Mouse (Mus musculus): ENCODE measurements around the gene Zfp26.

The Zfp26 gene

DNA sequence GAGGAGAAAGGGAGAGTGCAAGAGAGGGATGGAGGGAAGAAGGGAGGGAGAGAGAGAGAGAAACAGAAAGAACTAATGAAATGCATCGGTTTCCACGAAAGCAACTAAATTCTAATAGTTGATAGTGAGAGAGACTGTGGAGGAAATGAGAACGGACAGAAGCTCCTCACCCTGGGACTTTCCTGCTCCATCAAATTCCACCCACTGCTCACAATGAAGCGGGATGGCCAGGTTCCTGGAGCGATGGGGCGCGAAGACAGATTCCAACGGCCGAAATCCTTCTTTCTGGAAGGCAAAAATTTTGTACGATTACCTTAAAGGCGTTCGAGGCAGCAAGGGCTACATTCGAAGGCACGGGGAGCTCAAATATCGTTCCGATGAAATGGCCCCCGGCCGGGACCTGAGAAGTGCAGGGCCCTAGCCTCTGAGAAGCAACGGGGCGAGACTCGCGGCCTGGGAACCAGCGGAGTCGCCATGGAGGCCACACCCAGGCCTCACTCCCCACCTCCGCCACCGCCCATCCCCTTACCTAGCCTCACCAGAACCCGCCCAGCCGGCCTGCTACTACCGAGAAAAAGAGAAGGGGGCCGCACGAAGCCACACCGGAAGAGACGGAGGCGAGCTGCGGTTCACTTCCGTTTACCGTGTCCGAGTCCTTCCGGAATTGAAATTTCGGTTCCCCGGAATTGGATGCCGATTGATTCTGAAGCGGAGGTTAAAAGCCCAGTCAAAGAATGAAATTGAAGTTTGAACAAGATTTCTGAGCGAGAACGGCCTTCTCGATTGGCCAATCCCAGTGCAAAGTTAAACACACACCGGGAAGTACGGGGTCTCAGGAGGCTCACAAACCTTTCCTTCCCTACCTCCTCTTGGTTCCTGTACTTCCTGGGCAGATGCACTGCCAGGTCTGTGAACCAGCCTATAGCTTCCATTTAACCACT is at the start of gene Zfp26:
TSS of gene Zfp26 (minus strand) at position 786 of the 941 bp plus-strand sequence.
- DNase-seq (ENCODE audit: extremely low spot score, low read depth, low spot score): peak; percentile 61

DNA sequence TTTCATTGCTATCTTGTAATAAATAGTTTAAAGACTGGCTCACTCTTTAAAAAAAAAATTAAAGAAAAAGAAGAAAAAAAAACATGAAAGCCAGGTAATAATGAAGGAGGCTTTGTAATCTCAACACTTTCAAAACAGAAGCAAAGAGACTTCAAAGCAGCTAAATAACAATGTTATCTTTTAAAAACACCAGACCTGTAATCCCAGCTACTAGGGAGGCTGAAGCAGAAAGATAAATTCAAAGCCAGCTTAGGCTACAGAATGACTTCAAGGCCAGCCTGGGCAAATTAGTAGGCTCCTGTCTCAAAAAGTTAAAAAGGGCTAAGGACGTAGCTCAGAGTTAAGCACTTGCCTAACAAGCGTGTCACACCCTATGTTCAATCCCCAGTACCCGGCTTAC is 49.7 kb upstream of the Zfp26 start:
- no peak for DNase-seq (ENCODE audit: extremely low spot score, low read depth, low spot score)

DNA sequence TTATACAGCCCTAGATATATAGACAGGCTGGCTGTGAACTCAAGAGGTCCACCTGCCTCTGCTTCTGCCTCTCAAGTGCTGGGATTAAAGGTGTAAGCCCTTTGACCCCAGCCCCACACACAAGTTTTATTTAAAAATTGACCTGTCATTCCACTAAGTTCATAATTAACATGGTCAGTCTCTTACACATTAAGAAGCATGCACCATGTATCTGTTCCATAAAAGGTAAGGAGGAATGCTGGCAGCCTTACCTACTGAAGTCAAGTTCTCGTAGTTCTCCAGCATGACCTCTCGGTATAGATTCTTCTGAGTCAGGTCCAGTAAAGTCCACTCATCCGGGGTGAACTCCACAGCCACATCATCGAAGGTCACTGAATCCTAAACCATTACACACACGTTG is 44.8 kb upstream of the Zfp26 start:
- DNase-seq (ENCODE audit: extremely low spot score, low read depth, low spot score): no peak

DNA sequence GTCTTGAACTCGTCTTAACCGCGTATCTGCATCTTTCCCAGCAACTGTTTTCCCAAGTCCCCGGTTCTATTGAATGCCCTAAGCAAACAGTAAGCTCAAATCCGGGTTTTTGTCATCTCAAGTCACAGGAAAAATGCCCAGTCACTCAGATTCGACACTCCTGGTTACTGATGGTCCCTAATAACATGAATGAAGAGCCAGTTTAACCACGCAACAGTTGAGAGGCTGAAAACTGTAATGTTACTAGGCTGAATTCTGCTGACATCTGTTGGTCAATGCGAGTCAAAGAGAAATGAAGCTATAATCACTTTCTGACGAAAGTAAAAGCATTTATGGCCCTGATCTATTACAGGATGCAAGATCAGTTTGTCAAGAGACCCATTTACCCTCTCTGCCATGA is 33.3 kb upstream of the Zfp26 start:
- no peak for DNase-seq (ENCODE audit: extremely low spot score, low read depth, low spot score)

DNA sequence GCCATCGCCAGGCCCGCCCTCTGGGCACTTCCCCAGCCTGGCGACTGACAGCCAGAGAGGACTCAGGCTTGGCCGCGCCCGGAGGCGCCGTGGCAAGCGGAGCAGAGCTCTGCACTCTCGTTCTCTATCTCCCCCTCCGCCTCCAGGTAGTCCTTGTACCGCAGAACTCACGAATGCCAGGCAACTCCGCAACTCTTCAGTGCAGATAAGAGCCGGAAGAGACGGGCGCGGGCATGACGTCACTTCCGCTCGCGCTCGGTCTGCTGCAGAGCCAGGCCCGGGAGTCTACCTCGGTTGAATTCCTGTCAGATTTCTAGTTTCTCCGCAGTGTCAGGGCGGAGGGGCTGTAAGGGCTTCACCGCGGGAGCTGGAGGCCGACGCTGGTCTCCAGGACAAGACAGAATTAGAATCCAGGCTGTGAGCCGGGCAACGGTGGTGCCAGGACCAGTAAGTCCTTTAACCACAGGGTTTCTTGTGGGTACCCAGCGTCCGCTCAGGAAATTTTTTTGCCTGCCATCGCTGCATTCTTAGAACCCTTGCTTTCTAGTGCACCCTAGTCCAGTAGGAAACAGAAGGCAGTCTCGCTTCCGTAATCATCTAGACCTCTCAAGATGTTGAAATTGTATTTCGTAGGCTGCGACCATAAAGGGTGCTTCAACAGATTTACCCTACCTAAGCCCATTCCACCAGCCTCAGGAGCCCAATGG is 32.7 kb upstream of the Zfp26 start, which contains the start of gene Zfp426:
TSS of gene Zfp426 (minus strand) at position 220 of the 707 bp plus-strand sequence.
- peak; percentile 73 for DNase-seq (ENCODE audit: extremely low spot score, low read depth, low spot score)

DNA sequence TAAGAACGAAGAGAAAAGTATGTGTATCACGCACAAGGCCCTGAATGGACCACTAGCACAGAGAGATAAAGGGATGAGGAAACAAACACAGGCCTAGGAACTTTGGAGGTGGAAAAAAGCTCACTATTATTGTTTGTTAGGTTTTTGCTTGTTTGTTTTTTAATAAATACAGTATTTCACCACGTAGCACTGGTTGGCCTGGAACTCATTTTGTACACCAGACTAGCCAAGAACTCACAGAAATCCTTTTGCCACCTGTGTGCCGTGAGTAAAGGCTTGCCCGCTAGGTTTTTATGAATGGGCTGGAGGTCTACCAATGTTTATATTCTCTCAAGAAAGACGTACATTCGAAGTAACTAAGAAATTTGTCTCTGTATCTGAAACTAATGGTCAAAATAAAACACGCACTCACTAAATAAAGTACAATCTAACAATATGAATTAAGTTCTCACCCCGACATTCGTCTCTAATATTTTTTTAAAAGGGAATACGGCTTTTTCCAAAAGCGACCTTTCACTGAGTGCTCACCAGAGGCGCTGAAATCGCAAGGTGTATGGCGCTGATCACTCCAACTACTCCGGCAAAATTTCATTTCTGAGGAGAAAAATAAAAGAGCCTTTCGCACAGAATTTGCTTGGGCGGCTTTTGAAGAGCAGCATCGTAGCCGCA is 32.0 kb upstream of the Zfp26 start:
- DNase-seq (ENCODE audit: extremely low spot score, low read depth, low spot score): no peak

DNA sequence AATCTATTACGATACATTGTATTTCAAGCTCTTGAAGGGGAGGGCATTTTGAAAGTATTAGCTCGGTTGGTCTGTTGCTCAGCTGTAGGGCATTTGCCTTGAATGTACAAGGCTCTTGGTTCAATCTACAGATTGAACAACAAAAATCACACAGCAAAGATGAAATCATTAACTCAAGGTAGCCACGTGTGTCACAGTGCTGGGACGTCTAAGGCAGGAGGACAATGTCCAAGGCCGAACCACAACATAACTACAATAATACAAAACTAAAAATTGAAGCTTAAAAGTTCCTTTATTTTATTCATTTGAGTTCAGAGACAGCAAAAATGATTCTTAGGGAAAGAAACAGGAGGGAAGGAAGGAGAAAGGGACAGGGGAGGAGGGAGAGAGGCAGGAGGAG is 29.6 kb upstream of the Zfp26 start:
- DNase-seq (ENCODE audit: extremely low spot score, low read depth, low spot score): no peak

DNA sequence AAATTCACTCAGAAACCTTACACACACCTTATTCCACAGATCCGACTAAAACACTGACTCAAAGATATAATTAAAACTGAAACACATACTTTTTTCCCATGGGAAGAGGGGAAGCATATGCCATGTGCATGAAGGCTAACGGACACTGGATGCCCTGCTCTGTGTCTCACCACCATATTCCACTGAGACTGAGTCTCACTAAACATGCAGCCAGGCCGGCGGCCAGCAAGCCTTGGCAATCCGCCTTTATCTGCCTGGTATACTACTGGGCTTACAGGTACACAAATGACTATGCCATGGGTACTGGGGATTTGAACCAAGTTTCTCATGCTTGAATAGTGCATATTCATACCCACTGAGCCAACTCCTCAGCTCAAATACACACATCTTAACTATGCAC is 19.4 kb upstream of the Zfp26 start:
- no peak for DNase-seq (ENCODE audit: extremely low spot score, low read depth, low spot score)

DNA sequence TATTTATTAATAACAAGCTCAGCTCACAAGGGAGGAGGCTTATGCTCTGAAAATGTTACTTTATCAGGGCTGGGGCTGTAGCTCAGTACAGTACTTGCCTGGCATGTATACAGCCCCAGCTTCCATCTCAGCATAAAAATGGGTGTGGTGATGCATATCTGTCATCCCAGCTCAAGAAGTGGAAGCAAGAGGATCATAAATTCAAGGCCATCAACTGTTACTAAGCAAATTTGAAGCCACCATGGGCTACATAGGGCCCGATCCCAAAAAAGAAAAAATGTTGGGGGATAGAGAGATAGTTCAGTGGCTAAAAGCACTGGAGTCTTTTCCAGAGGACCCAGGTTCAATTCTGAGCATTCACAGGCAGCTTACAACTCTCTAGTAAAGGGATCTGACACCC is 16.7 kb upstream of the Zfp26 start:
- DNase-seq (ENCODE audit: extremely low spot score, low read depth, low spot score): no peak

DNA sequence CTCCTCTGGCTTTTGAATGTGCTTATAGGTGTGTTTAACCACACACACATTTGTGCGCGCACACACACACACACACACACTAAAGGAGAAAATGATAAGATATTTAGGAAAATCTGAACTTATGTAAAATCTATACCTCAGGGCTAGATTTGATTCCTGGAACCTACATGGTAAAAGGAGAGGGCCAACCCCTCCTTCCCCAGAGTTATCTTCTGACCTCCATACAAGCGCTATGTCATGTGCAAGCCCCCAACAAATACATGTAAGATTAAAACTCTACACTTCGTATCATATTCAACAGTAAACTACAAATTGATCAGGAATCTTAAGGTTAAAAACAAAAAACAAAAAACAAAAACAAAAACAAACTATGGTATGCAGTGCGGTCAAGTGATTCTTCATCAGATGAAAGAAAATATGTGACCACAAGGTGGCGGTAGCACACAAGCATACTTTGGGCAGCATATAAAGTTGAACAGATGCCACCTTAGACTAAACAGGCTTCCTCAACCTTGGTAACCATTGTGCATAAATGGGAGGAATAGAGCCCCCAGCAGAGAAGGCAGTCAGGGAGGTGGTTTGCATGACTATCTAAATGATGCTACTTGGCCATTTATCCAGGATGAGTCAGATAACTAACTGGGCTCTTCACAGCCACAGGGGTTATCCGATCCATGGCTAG is 6.9 kb upstream of the Zfp26 start:
- peak; percentile 67 for DNase-seq (ENCODE audit: extremely low spot score, low read depth, low spot score)

DNA sequence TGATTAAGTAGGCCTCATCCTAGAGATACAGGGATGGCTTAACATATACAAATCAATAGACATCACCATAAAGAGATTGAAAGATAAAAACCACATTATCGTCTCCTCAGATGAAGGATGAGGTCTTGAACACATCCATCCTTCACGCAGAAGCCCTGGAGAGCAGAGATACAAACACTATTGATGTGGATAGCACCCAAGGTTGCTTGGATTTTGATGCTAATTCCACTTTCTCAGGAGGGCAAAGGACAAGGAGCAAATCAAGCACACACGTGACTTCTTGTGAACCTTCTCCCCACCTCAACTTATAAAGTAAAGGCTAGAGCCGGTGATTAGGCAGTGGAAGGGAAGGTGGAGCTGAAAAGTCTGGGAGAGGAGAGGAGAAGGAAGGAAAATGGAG is 6.3 kb downstream of the Zfp26 start:
- DNase-seq (ENCODE audit: extremely low spot score, low read depth, low spot score): no peak

DNA sequence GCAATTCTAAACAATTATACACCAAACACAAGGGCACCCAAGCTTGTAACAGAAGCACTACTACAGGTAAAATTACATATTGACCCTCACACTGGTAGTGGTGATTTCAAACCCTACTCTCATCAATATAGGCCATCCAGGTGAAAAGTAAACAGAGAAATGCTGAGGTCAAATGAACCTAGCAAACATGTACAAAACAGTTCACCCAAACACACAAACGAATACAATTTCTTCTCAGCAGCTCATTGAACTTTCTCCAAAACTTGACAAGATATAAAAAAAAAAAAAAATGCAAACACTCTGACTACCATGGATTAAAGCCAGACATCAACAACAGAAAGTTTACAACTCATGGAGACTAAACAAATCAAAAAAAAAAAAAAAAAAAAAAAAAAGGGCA is 8.5 kb downstream of the Zfp26 start:
- DNase-seq (ENCODE audit: extremely low spot score, low read depth, low spot score): no peak

DNA sequence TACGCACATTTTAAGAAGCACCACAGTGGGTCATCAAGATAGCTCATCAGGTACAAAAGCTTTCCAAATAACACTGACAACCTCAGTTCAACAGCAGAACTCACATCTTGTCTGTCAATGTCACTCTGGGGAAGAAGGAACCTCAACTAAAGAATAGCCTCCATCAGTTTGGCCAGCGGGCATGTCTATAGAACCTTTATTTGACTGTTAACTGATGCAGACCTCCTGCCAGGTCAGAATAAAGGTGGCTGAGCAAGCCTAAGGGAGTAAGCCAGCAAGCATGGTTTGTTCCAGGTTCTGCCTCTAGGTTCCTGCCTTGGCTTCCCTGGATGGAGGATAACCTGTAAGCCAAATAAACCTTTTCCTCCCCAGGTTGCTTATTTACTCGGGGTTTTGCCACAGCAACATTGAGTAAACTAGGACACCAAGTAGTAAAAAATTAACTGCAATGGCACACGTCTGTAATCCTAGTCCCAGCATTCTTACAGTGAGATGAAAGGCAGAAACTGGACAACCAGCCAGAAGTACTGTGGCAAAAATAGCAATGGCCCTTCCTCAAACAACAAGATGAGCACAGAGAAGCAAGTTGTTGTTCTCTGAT is 16.7 kb downstream of the Zfp26 start:
- no peak for DNase-seq (ENCODE audit: extremely low spot score, low read depth, low spot score)

DNA sequence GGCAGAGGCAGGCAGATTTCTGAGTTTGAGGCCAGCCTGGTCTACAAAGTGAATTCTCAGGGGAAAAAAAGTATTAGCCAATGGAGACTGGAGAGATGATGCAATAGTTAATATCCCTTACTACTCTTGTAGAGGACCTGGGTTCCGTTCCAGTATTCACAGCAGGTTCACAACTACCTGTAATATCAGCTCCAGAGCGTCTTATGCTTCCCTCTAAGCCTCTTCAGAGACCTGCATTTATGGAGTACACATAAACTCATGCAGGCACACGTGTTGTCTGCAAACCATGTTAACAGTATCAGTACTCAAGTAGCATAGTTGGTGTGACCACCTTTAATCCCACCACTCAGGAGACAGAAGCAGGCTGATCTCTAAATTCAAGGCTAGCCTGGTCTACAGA is 30.0 kb downstream of the Zfp26 start:
- DNase-seq (ENCODE audit: extremely low spot score, low read depth, low spot score): no peak

DNA sequence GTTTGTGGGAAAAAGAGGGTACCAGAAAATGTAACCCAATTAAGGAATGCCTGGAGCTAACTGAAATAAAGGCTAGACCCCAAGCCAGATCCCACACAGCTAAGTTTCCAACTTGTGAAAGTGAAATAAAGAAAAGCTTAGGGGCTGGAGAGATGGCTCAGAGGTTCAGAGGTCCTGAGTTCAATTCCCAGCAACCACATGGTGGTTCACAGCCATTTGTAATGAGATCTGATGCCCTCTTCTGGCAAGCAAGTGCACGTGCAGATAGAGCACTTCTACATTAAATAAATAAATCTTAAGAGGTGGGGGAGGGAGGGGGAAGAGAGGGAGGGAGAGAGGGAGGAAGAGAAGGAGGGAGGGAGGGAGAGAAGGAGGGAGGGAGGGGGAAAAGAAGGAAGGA is 48.5 kb downstream of the Zfp26 start:
- DNase-seq (ENCODE audit: extremely low spot score, low read depth, low spot score): no peak

DNA sequence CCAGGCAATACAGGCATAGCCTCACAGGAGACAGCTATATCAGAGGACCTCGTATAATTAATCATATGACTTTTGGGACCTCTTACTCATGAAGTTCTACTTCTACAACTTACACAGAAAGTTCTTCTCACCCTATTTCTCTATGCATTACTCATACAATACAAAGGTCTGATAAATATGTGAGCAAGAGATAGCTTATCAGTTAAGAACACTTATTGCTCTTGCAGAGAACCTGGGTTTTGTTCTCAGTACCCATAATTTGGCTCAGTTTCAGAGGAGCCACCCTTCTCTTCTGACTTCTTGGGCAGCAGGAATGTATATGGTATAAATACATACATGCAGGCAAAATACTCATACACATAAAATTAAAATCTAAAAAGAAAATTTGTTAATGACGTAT is 50.6 kb downstream of the Zfp26 start:
- DNase-seq (ENCODE audit: extremely low spot score, low read depth, low spot score): no peak

DNA sequence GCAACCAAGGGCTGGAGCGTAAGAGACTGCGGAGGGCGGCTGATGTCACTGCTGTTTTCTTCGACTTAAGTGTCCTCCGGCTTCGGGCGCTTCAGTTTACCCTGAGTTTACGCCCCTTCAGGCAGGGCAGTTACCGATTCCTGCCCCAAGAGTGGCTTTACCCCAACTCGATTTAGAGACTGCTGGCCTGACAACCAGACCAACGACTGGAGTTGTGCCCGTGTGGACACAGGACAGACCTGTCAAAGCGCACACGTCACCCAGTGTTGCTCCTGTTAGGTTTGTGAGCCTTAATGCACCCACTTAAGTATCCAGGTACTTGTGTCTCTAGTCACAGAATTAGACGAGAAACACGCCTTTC is 74.6 kb downstream of the Zfp26 start:
- no peak for DNase-seq (ENCODE audit: extremely low spot score, low read depth, low spot score)

DNA sequence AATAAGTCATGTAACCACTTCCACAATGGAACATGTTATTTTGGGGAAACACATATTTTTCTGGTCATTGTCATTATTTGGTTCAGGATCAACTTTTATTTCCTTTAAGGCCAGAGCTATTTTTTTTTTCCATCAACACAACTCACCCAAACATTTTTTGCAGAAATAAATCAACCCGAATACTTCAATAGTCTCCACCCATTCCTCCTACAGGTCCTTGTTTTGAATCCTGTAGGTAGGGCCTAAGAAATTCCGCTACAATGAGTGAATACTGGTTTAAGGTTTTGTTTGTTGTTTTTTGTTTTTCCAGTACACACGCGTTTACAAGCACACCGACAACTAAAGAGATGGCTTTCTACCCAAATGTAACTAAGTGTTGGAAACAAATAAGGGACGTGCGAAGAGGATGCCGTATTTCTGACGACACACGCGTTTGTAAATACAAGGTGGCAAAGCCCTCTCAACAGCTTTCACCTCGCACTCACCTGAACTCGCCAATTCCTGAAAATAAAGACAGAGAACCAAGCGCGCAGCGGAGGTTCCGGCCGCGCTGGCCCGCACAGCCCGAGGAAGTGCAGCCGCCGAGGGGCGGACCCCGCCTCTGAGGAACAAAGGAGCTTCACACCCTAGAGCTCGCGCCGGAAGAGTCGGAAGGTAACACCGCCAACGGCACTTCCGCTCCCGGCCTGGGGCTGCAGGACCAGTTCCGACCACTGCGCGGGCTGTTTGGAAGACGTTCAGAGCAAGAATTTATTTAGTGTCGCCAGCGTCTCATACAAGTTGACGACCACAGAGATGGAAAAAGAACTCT is 75.2 kb downstream of the Zfp26 start, which contains the start of gene Zfp560:
TSS of gene Zfp560 (minus strand) at position 646 of the 811 bp plus-strand sequence.
- peak; percentile 77 for DNase-seq (ENCODE audit: extremely low spot score, low read depth, low spot score)

DNA sequence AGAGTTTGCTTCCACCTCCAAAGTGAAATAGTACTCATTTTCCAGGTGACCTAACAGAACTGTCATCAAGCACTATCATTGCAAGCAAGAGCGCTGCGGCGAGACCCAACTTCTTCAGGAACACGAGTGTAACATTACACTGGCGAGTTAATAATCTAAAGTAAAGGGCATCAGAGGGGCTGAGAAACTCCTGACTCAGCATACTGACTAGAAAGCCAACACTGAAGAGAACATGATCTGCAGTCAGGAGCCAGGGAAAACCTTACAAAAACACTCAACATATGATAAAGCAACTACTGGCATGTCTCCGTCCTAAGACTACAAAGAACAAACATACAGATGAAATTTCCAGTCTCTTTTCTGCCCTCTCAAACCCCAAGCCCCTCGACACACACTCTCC is 76.3 kb downstream of the Zfp26 start:
- no peak for DNase-seq (ENCODE audit: extremely low spot score, low read depth, low spot score)

Measured in hindlimb bud, embryonic 11.5 days (tissue).